Mouse (Mus musculus) neural tube, embryonic 15.5 days (tissue): Measurements from ENCODE around the gene Cdr2l. TPM values are rescaled to one million over a fixed set of nuclear protein-coding genes. Genes with fewer than 3 reads are reported as not detected.
"Not testable (repeated sequence)": the region's sequence is repeated elsewhere in the genome, so short reads cannot be mapped to it uniquely, and the experiment has no call there.

Experiments
- ATAC-seq: fragments of 200-750 bp; cut with Nextera tagmentation; 2 replicates; pipeline ENCODE4 v1.8.0; 2017; ENCODE audit warnings: mild to moderate bottlenecking, moderate TSS enrichment, moderate library complexity; ENCODE audit not compliant: low FRiP score
- H3K27ac ChIP-seq: fragments of 300-500 bp; sonication (generic); replicated peaks from 2 replicates; pipeline ENCODE4 v1.5.1; 2015; ENCODE audit warnings: mild to moderate bottlenecking, inconsistent platforms
- H3K27me3 ChIP-seq: fragments of 300-500 bp; sonication (generic); replicated peaks from 2 replicates; pipeline ENCODE4 v1.6.1; 2015; ENCODE audit warnings: inconsistent platforms
- H3K36me3 ChIP-seq: fragments of 300-500 bp; sonication (generic); 2 replicates; pipeline ENCODE4 v1.6.1; 2015; ENCODE audit warnings: inconsistent platforms
- H3K4me1 ChIP-seq: fragments of 300-500 bp; sonication (generic); 2 replicates; pipeline ENCODE4 v1.6.1; 2015; ENCODE audit warnings: inconsistent platforms
- H3K4me2 ChIP-seq: fragments of 300-500 bp; sonication (generic); 2 replicates; pipeline ENCODE4 v1.6.1; 2015; ENCODE audit warnings: inconsistent platforms, mild to moderate bottlenecking, moderate library complexity
- H3K4me3 ChIP-seq: fragments of 300-500 bp; sonication (generic); replicated peaks from 2 replicates; pipeline ENCODE4 v1.5.1; 2015; ENCODE audit warnings: mild to moderate bottlenecking, inconsistent platforms
- H3K9ac ChIP-seq: fragments of 300-500 bp; sonication (generic); replicated peaks from 2 replicates; pipeline ENCODE4 v1.6.1; 2015; ENCODE audit warnings: mild to moderate bottlenecking, inconsistent platforms
- H3K9me3 ChIP-seq: fragments of 300-500 bp; sonication (generic); replicated peaks from 2 replicates; pipeline ENCODE4 v1.6.1; 2016; ENCODE audit warnings: inconsistent platforms
- WGBS: fragments of 180-500 bp; shearing (Covaris S2); methylation state at CpG from one replicate; pipeline ENCODE4 v1.1.7; 2015; ENCODE audit warnings: mixed read lengths; 5-methylcytosine and 5-hydroxymethylcytosine counted together
- polyA plus RNA-seq: library from polyadenylated mRNA; unstranded; fragments of >200 nt; fragmentation: Nextera tagmentation; extraction: Ambion mirVana; gene quantifications from 2 replicates; pipeline ENCODE4 v1.2.1, GENCODE M21; 2015

Cdr2l gene
- polyA plus RNA-seq, 1 experiment from 2014 or later: 23.9 TPM

DNA sequence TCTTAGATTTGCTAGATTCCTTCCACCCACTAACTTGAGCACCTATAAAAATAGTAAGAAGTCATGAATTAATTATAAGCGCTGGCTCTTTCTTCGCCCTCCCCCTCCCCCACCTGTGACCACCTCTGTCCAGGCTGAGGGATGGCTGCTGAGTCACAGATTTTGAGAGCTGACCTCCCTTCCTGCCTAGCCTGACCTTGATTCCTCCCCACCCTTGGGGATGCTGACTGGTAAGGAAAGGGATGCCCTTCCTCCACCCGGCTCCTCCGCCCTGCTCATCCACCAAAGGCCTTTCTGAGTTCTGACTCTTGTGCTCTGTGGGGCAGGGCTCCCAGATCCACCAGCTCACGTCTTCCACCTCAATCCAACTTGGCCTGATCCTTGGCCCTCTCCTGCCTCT, 2.9 kb downstream of the Cdr2l start:
- Histone ChIP-seq H3K4me3 (no peak overlapping the region), H3K27me3 (no peaks in the 10 kb centered on the region), H3K36me3 (no peaks in the 10 kb centered on the region), H3K9me3 (no peaks in the 10 kb centered on the region), H3K4me2 (peak overlapping the region; percentile 88), H3K4me1 (peaks cover 49% of the 10 kb centered on the region), H3K9ac (peak overlapping the region; percentile 23; the same call in 1 of the 2 replicates), H3K27ac (peak overlapping the region; percentile 95; the same call in 1 of the 2 replicates)
- ATAC-seq: no peak
- 74% methylated on average over 5 of the region's 5 CpGs for WGBS

DNA sequence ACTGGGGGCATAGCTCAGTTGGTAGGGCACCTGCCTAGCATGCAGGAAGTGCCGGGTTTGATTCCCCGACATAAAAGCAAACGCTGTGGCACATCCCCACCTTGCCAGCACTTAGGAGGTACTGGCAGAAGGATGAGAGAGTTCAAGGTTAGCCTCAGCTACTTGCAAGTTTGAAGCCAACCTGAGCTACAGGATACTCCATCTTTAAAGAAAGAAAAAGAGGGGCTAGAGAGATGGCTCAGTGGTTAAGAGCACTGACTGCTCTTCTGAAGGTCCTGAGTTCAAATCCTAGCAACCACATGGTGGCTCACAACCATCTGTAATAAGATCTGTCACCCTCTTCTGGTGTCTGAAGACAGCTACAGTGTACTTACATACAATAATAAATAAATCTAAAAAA, 5.1 kb downstream of the Cdr2l start:
- H3K9ac ChIP-seq, H3K27ac ChIP-seq, H3K4me2 ChIP-seq, ATAC-seq, H3K9me3 ChIP-seq, H3K27me3 ChIP-seq, H3K4me3 ChIP-seq: not testable (repeated sequence)
- Histone ChIP-seq H3K4me1 (peaks cover 44% of the 10 kb centered on the region), H3K36me3 (peaks cover 18% of the 10 kb centered on the region)
- WGBS: 89% methylated on average over 3 of the region's 3 CpGs

DNA sequence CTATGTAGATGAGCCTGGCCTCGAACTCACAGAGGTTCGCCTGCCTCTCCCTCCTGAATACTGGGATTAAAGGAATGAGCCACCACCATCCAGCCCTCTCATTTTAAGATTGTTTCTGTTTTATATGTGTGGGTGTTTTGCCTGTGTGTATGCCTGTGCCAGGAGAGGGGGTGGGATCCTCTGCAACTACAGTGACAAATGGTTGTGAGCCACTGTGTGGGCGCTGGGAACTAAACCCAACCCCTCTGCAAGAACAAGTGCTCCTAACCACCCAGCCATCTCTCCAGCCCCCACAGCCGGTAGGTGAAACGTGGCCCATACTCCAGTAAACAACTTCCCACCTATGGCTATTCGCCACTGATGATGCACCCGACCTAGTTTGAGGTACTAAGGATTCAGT, 9.6 kb downstream of the Cdr2l start:
- H3K9me3 ChIP-seq: no peaks in the 10 kb centered on the region
- H3K27ac ChIP-seq: no peak overlapping the region
- 92% methylated on average over 7 of the region's 7 CpGs for WGBS
- H3K4me2 ChIP-seq: no peak overlapping the region
- H3K36me3 ChIP-seq: peaks cover 61% of the 10 kb centered on the region
- H3K4me3 ChIP-seq: no peak overlapping the region
- H3K27me3 ChIP-seq: no peaks in the 10 kb centered on the region
- H3K4me1 ChIP-seq: peaks cover 9% of the 10 kb centered on the region
- no peak for ATAC-seq
- H3K9ac ChIP-seq: no peak overlapping the region

DNA sequence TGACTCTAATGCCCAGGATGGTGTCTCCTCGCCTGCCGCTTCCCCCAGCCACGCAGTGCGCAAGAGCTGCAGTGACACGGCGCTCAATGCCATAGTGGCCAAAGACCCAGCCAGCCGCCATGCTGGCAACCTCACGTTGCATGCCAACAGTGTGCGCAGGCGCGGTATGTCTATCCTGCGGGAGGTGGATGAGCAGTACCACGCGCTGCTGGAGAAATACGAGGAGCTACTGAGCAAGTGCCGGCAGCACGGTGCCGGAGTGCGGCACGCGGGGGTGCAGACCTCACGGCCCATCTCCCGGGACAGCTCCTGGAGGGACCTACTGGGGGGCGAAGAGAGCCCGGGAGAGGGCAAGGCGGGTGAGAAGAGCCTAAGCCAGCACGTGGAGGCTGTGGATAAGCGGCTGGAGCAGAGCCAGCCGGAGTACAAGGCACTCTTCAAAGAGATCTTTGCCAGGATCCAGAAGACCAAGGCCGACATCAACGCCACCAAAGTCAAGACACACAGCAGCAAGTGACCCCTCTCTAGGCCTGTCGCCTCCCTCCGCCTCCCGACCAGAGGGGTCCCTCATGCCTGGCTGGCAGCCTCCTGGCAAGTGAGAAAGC, 12.1 kb downstream of the Cdr2l start:
- no peak overlapping the region for H3K9ac ChIP-seq
- no peaks in the 10 kb centered on the region for H3K27me3 ChIP-seq
- H3K9me3 ChIP-seq: no peaks in the 10 kb centered on the region
- no peak overlapping the region for H3K27ac ChIP-seq
- H3K4me2 ChIP-seq: peak overlapping the region; percentile 13; the same call in 1 of the 2 replicates
- ATAC-seq: no peak
- no peak overlapping the region for H3K4me3 ChIP-seq
- WGBS: 68% methylated on average over 34 of the region's 34 CpGs
- H3K36me3 ChIP-seq: peaks cover 62% of the 10 kb centered on the region
- no peaks in the 10 kb centered on the region for H3K4me1 ChIP-seq

DNA sequence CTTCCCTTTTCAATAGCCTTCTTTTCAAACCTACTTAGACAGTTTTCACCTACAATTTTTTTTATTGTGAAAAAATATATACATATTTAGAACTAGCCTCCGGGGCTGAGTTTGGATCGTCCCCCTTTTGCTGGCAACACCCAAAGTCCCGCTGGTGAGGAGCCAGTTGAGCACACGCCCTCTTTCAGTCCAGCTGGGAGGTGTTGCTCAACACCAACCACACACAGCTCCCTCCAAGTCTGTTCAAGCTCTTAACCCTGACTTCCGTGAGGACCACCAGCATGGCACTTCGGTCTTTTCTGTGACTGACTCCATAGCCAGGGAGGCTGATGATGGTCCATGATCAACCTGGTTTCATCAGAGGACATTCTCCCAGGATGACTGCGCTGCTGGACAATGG, 16.4 kb downstream of the Cdr2l start:
- Histone ChIP-seq H3K27ac (no peak overlapping the region), H3K4me1 (peaks cover 17% of the 10 kb centered on the region; the same call in 1 of the 2 replicates), H3K4me3 (no peak overlapping the region), H3K9ac (no peak overlapping the region), H3K4me2 (no peak overlapping the region), H3K27me3 (no peaks in the 10 kb centered on the region), H3K9me3 (no peaks in the 10 kb centered on the region), H3K36me3 (peaks cover 33% of the 10 kb centered on the region)
- no peak for ATAC-seq
- 87% methylated on average over 7 of the region's 7 CpGs for WGBS

DNA sequence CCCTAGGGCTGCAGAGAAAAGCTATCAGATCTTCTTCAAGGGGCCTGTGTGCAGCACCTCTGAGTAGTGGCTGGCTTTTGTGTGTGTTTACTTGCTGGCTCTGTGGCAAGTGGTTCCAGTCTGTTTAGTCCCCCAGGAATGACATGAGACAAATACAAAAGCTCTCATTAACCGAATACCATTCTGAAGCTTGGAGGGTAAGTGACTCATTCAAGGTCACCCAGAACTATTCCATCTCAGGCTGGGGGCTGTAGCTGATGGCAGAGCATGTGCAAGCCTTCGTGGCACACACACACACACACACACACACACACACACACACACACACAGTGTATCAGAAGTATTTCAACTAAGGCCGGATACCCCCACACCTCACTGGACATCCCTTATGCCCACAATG, 18.4 kb downstream of the Cdr2l start:
- WGBS: 74% methylated on average over 3 of the region's 3 CpGs
- Histone ChIP-seq H3K4me3 (no peak overlapping the region), H3K27me3 (no peaks in the 10 kb centered on the region), H3K36me3 (peaks cover 14% of the 10 kb centered on the region), H3K27ac (no peak overlapping the region), H3K9ac (no peak overlapping the region), H3K9me3 (no peaks in the 10 kb centered on the region), H3K4me1 (peaks cover 30% of the 10 kb centered on the region), H3K4me2 (no peak overlapping the region)
- ATAC-seq: no peak

DNA sequence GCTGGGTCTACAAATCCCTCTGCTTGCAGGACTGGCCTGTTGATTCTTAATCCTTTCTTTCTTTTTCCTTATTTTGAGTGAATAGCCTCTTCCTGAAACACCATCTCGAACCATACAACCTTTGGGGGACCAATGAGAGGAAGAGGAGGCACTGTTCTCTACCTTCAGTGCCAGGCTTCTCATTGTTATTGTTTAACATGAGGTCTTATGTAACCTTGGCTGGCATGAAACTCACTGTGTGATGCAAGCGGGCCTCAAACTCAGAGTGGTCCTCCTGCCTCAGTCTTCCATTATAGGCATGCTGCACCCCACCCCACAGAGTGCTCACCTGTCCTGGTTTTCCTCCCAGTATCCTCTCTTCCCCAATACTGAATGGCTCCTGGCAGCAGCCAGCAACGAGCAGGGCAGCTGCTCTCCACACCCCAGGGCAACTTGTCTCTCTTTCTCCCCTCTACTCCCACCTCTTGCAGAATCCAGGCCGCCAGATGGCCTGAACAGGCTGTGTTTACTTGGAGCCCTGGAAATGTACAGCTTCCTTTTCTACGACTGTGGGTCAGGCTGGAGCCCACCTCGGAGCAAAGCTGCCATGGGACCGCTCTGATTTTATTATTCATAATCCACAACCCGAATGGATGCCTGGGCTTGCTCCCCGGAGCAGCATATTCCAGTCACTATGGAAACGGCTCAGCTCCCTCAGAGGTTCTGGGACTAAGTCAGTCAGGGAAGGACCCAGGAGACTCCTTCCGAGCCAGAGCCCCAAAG, 19.1 kb downstream of the Cdr2l start:
- Histone ChIP-seq H3K9ac (no peak overlapping the region), H3K4me1 (peaks cover 37% of the 10 kb centered on the region), H3K9me3 (no peaks in the 10 kb centered on the region), H3K4me2 (peak overlapping the region; percentile 27), H3K4me3 (no peak overlapping the region), H3K36me3 (peaks cover 7% of the 10 kb centered on the region), H3K27ac (peak overlapping the region; percentile 64), H3K27me3 (no peaks in the 10 kb centered on the region)
- ATAC-seq: no peak
- 32% methylated on average over 11 of the region's 11 CpGs for WGBS

DNA sequence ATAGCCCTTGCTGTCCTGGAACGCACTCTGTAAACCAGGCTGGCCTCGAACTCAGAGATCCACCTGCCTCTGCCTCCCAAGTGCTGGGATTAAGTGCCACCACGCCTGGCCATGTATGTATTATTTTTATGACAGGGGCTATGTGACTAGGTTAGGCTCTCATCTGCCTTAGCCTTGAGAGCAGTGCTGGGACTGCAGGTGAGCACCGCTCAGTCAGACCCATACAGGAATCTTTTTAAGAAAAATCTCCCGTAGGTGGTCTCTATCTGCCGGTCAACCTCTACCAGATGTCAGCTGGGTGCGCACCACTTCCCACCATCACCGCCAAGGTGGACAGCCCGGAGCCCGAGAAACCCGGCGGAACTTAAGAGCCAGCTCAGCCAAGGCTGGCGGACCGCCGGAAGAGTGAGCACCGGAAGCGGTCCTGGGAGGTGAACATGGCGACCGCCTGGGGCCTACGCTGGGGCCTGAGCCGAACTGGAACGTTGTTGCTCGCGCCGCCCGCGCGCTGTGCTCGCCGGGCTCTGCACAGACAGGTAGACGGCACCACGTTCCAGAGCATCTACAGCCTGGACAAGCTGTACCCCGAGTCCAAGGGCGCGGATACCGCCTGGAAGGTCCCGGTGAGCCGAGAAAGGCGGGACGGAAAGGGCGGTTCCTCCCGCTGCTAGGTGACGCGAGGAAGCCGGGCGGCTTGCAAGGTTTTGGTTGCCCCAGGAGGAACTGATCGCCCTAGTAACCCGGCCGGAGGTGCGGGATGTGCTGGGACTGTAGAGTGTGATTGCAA, 21.8 kb downstream of the Cdr2l start, which contains the start of gene Mrpl58:
Gene Mrpl58, plus strand, starts transcription at position 415 of the 787 bp plus-strand sequence.
- H3K4me1 ChIP-seq: peaks cover 39% of the 10 kb centered on the region
- H3K9ac ChIP-seq: peak within 1 kb of the TSS; percentile 83
- H3K4me2 ChIP-seq: peak within 1 kb of the TSS; percentile 72
- peak; percentile 89 for ATAC-seq
- H3K27me3 ChIP-seq: no peaks in the 10 kb centered on the region
- peaks cover 13% of the 10 kb centered on the region for H3K36me3 ChIP-seq
- WGBS: 3% methylated on average over 50 of the region's 50 CpGs
- no peaks in the 10 kb centered on the region for H3K9me3 ChIP-seq
- peak within 1 kb of the TSS; percentile 86 for H3K4me3 ChIP-seq
- peak within 1 kb of the TSS; percentile 91 for H3K27ac ChIP-seq

DNA sequence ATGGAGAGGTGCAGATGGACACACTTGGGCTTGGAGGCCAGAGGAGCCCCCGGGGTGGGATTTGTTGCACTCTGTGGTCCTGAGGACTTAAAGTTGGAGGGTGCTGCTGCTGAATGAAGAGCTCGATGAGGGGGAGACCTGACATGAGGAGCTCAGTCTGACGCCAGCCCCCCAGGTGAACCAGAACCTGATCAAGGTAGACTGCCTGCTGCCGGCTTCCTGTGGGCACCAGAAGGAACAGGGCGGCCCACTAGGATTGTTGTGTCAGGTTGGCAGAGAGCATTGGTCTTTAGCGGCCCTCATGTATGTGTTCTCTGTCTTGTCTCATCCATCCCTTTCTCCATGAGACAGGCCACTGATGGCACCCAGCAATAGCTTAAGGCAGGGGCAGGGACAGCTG, 24.0 kb downstream of the Cdr2l start:
- Histone ChIP-seq H3K27me3 (no peaks in the 10 kb centered on the region), H3K9me3 (no peaks in the 10 kb centered on the region), H3K4me2 (no peak overlapping the region), H3K36me3 (peaks cover 23% of the 10 kb centered on the region), H3K4me1 (peaks cover 37% of the 10 kb centered on the region), H3K27ac (no peak overlapping the region), H3K4me3 (no peak overlapping the region), H3K9ac (no peak overlapping the region)
- WGBS: 96% methylated on average over 6 of the region's 6 CpGs
- no peak for ATAC-seq

DNA sequence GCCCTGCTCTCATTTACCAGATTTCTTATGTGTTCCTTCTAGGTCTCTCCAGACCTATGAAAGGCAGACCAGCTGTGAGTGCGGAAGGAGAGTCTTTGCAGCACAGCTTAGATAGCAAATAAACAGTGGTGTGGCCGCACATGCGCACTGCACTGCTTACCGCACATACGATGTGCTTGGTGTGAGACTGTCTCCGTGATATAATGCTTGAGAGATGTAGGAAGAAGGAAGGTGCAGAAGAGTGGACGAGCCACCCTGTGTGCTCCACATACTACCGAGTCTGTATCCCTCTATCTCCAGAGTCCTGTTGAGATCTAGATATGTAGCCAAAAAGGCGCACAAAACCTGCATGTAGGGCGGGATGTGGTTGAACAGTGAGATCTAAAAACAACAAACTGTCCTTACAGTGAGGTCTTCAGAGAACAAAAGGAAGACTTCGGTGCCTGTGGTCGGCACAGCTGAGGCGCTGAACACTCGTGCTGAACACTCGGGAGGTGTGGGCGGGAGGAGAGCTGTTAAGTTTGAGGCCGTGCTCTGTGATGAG, 25.2 kb downstream of the Cdr2l start:
- Histone ChIP-seq H3K4me2 (no peak overlapping the region), H3K4me3 (no peak overlapping the region), H3K9ac (no peak overlapping the region), H3K9me3 (no peaks in the 10 kb centered on the region), H3K36me3 (peaks cover 29% of the 10 kb centered on the region), H3K4me1 (peaks cover 41% of the 10 kb centered on the region), H3K27ac (no peak overlapping the region), H3K27me3 (no peaks in the 10 kb centered on the region)
- 94% methylated on average over 17 of the region's 17 CpGs for WGBS
- ATAC-seq: no peak

DNA sequence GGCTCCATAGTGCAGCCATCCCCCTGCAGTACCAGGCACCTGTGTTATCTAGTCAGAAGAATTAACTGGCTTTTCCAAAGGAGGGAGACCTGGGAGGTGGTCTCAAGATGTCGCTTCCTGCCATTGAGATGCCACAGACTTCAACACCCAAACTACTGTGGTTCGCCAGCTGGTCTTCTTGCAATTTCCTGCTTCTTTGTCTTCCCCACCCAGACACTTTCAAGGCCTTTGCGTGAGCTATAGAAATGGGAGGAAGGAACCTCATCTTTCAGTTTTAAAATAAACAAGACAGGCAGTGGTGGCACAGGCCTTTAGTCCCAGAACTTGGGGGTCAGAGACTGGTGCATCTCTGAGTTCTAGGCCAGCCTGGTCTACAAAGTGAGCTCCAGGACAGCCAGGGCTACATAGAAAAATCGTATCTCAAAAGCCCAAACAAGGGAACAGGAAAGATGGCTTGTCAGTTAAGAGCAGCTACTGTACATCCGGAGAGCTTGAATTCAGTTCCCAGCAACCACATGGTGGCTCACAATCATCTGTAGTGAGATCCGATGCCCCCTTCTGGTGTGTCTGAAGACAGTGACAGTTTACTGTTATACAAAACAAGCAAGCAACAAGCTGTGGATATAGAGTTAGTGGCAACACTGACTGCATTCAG, 26.7 kb downstream of the Cdr2l start:
- no peaks in the 10 kb centered on the region for H3K9me3 ChIP-seq
- no peaks in the 10 kb centered on the region for H3K27me3 ChIP-seq
- H3K36me3 ChIP-seq: peaks cover 29% of the 10 kb centered on the region
- no peak for ATAC-seq
- H3K4me3 ChIP-seq: no peak overlapping the region
- peaks cover 47% of the 10 kb centered on the region for H3K4me1 ChIP-seq
- no peak overlapping the region for H3K4me2 ChIP-seq
- no peak overlapping the region for H3K9ac ChIP-seq
- H3K27ac ChIP-seq: no peak overlapping the region; the same call in 1 of the 2 replicates
- WGBS: 77% methylated on average over 6 of the region's 6 CpGs
